Comparison of ENCODE assay signal across 9 mouse cellular contexts in the genomic region with DNA sequence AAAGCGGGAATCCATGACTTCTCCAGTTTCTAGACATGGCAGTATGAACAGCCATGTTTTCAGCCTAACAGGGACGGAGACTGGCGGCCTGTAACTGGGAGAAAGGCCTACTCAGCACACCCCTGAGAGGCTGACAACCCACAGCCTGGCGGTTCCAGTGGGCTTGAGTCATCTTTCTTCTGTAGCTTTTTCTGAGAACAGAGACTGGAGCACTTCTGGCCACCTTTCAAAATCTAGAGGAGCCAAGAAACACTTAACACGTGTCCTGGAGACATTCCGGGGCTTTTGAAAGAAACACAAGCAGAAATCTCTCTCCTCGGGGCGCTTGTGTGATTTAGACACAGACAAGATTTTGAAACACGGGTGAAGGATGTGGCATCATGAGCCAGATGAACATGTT.
A peak's percentile ranks its signal among the peaks of the same experiment; 100 is the strongest.
DNase-seq lines count a peak whose midpoint lies in the region; ATAC-seq lines count a peak whose summit lies in the region.
"Had no signal": no experiment of that assay in that cellular context is flagged by ENCODE, and none has a peak within 500 bp of the region (broad histone marks: within the 10 kb centered on the region; RNA-seq: fewer than 3 reads in every experiment).

No protein-coding gene starts in this region.

- DNase-seq in midbrain, embryonic 11.5 days (ENCODE audit: low spot score, missing footprints): peak; percentile 78
- DNase-seq in fat pad, adult 2 months (ENCODE audit: extremely low read depth, low read depth, low spot score): peak; percentile 73
- peak; percentile 40 to 48 for DNase-seq in heart, postnatal 36 days
- DNase-seq in right cerebral cortex, postnatal 25 days: peak; percentile 52
- DNase-seq in forebrain, embryonic 11.5 days (ENCODE audit: low spot score): no peak
- no peak for DNase-seq in spleen, postnatal 4 days (ENCODE audit: low spot score in 2 of 2)
- no peak for DNase-seq in cerebellum, adult 11 months

- no peak overlapping the region for H3K27ac ChIP-seq in midbrain, embryonic 11.5 days (ENCODE audit: low read depth, low read length)
- H3K27ac ChIP-seq in midbrain, embryonic 13.5 days: no peak overlapping the region
- no peak overlapping the region for H3K27ac ChIP-seq in forebrain, embryonic 11.5 days (ENCODE audit: low read depth, low read length)
- H3K27ac ChIP-seq: neural tube, embryonic 13.5 days had no signal

- H3K4me3 ChIP-seq in midbrain, embryonic 11.5 days (ENCODE audit: low read depth, low read length): no peak overlapping the region
- no peak overlapping the region for H3K4me3 ChIP-seq in midbrain, embryonic 13.5 days (replicated peaks)
- no peak overlapping the region for H3K4me3 ChIP-seq in forebrain, embryonic 11.5 days (ENCODE audit: low read depth, low read length)
- H3K4me3 ChIP-seq: neural tube, embryonic 13.5 days had no signal

- 88% methylated on average over 9 of the region's 9 CpGs for WGBS in midbrain, embryonic 11.5 days
- whole genome bisulfite sequencing in midbrain, embryonic 13.5 days: 93% methylated on average over 9 of the region's 9 CpGs
- WGBS in forebrain, embryonic 11.5 days: 90% methylated on average over 9 of the region's 9 CpGs

- no peak overlapping the region for H3K9ac ChIP-seq in midbrain, embryonic 11.5 days (ENCODE audit: low read length)
- no peak overlapping the region for H3K9ac ChIP-seq in midbrain, embryonic 13.5 days (replicated peaks)
- H3K9ac ChIP-seq in forebrain, embryonic 11.5 days (ENCODE audit: low read length): no peak overlapping the region
- H3K9ac ChIP-seq: neural tube, embryonic 13.5 days had no signal

- H3K36me3 ChIP-seq in midbrain, embryonic 11.5 days (ENCODE audit: control insufficient read depth, insufficient read depth, low read length): no peaks in the 10 kb centered on the region
- H3K36me3 ChIP-seq in midbrain, embryonic 13.5 days: no peaks in the 10 kb centered on the region
- H3K36me3 ChIP-seq in forebrain, embryonic 11.5 days (ENCODE audit: control insufficient read depth, insufficient read depth, low read length): no peaks in the 10 kb centered on the region
- H3K36me3 ChIP-seq: neural tube, embryonic 13.5 days had no signal

- no peak overlapping the region for H3K4me2 ChIP-seq in midbrain, embryonic 11.5 days
- H3K4me2 ChIP-seq in midbrain, embryonic 13.5 days (replicated peaks): no peak overlapping the region
- H3K4me2 ChIP-seq in forebrain, embryonic 11.5 days (ENCODE audit: low read depth, low read length, severe bottlenecking): no peak overlapping the region
- H3K4me2 ChIP-seq: neural tube, embryonic 13.5 days had no signal

- no peaks in the 10 kb centered on the region for H3K4me1 ChIP-seq in midbrain, embryonic 11.5 days (ENCODE audit: control insufficient read depth, insufficient read depth, low read length)
- peaks cover 5% of the 10 kb centered on the region; the same call in 1 of the 2 replicates for H3K4me1 ChIP-seq in midbrain, embryonic 13.5 days (replicated peaks)
- H3K4me1 ChIP-seq in forebrain, embryonic 11.5 days (replicated peaks; ENCODE audit: control insufficient read depth, insufficient read depth, low read length): no peaks in the 10 kb centered on the region

- intact Hi-C loops in heart, postnatal 36 days (cut with DNase I): no loop called here

- ATAC-seq in midbrain, embryonic 11.5 days (ENCODE audit: low FRiP score): no peak
- no peak for ATAC-seq in midbrain, embryonic 13.5 days
- ATAC-seq in forebrain, embryonic 11.5 days (replicated peaks; ENCODE audit: low FRiP score): no peak

- H3K9me3 ChIP-seq in midbrain, embryonic 11.5 days (ENCODE audit: control insufficient read depth, low read length): no peaks in the 10 kb centered on the region
- H3K9me3 ChIP-seq in midbrain, embryonic 13.5 days: no peaks in the 10 kb centered on the region
- H3K9me3 ChIP-seq in forebrain, embryonic 11.5 days (ENCODE audit: control insufficient read depth, low read length): no peaks in the 10 kb centered on the region
- H3K9me3 ChIP-seq: neural tube, embryonic 13.5 days had no signal

- H3K27me3 ChIP-seq in midbrain, embryonic 11.5 days (ENCODE audit: control insufficient read depth, insufficient read depth, low read length): no peaks in the 10 kb centered on the region
- H3K27me3 ChIP-seq in midbrain, embryonic 13.5 days: no peaks in the 10 kb centered on the region
- no peaks in the 10 kb centered on the region for H3K27me3 ChIP-seq in forebrain, embryonic 11.5 days (ENCODE audit: control insufficient read depth, insufficient read depth, low read length)
- H3K27me3 ChIP-seq: neural tube, embryonic 13.5 days had no signal

Comparison
In these comparisons a context has a peak if more than half of its experiments do, and no peak if none do; other contexts are left out.
1. DNase-seq: peak in midbrain, embryonic 11.5 days (single experiment), fat pad, adult 2 months (single experiment), heart, postnatal 36 days (2 of 2) and right cerebral cortex, postnatal 25 days (single experiment); none in forebrain, embryonic 11.5 days (single experiment), spleen, postnatal 4 days (0 of 2) and cerebellum, adult 11 months (single experiment).